Mouse (Mus musculus) neural tube, embryonic 12.5 days (tissue): ENCODE measurements around the gene Exosc9. TPM values are rescaled to one million over a fixed set of nuclear protein-coding genes. Genes with fewer than 3 reads are reported as not detected.

ENCODE experiments used
- ATAC-seq: fragments of 200-750 bp; cut with Nextera tagmentation; 2 replicates; pipeline ENCODE4 v1.8.0; 2017; ENCODE audit warnings: low read depth, mild to moderate bottlenecking, moderate TSS enrichment, moderate library complexity; ENCODE audit not compliant: low FRiP score
- H3K27ac ChIP-seq: fragments of 300-500 bp; sonication (generic); 2 replicates; pipeline ENCODE4 v1.5.1; 2016
- H3K27me3 ChIP-seq: fragments of 300-500 bp; sonication (generic); replicated peaks from 2 replicates; pipeline ENCODE4 v1.6.1; 2016; ENCODE audit warnings: mild to moderate bottlenecking
- H3K36me3 ChIP-seq: fragments of 300-500 bp; sonication (generic); 2 replicates; pipeline ENCODE4 v1.6.1; 2016; ENCODE audit warnings: mild to moderate bottlenecking
- H3K4me1 ChIP-seq: fragments of 300-500 bp; sonication (generic); 2 replicates; pipeline ENCODE4 v1.6.1; 2016
- H3K4me2 ChIP-seq: fragments of 300-500 bp; sonication (generic); replicated peaks from 2 replicates; pipeline ENCODE4 v1.6.1; 2016; ENCODE audit warnings: mild to moderate bottlenecking
- H3K4me3 ChIP-seq: fragments of 300-500 bp; sonication (generic); 2 replicates; pipeline ENCODE4 v1.5.1; 2016
- H3K9ac ChIP-seq: fragments of 300-500 bp; sonication (generic); 2 replicates; pipeline ENCODE4 v1.6.1; 2016; ENCODE audit warnings: mild to moderate bottlenecking
- H3K9me3 ChIP-seq: fragments of 300-500 bp; sonication (generic); 2 replicates; pipeline ENCODE4 v1.6.1; 2016; ENCODE audit warnings: mild to moderate bottlenecking
- WGBS: fragments of 180-500 bp; shearing (Covaris S2); methylation state at CpG from one replicate; pipeline ENCODE4 v1.1.7; 2016; 5-methylcytosine and 5-hydroxymethylcytosine counted together
- polyA plus RNA-seq: library from polyadenylated mRNA; unstranded; fragments of >200 nt; fragmentation: Nextera tagmentation; extraction: Ambion mirVana; gene quantifications from 2 replicates; pipeline ENCODE4 v1.2.1, GENCODE M21; 2016

Exosc9 gene
- polyA plus RNA-seq, 1 experiment from 2014 or later, result 86.6 TPM

GRCm38 (mm10) chr3:36531979-36532542 lies 20.3 kb upstream of the Exosc9 start:
- peak overlapping the region; percentile 57 for H3K4me2 ChIP-seq
- no peak overlapping the region for H3K27ac ChIP-seq
- 0 out of 2 replicates have a peak, but pooled peaks cover 4% of the 10 kb centered on the region for H3K27me3 ChIP-seq
- ATAC-seq, result no peak
- 0 out of 2 replicates have a peak overlapping the region, but pooled peaks have one; percentile 11 for H3K4me3 ChIP-seq
- H3K9ac ChIP-seq, result no peak overlapping the region
- WGBS, result 9% methylated on average over 18 of the region's 18 CpGs
- H3K4me1 ChIP-seq, result peaks cover 4% of the 10 kb centered on the region; the same call in 1 of the 2 replicates
- no peaks in the 10 kb centered on the region for H3K36me3 ChIP-seq
- H3K9me3 ChIP-seq, result no peaks in the 10 kb centered on the region

GRCm38 (mm10) chr3:36532738-36533137 lies 19.7 kb upstream of the Exosc9 start:
- peaks cover 4% of the 10 kb centered on the region; the same call in 1 of the 2 replicates for H3K4me1 ChIP-seq
- no peak overlapping the region for H3K4me2 ChIP-seq
- 47% methylated on average over 7 of the region's 7 CpGs for WGBS
- H3K27me3 ChIP-seq, result 0 out of 2 replicates have a peak, but pooled peaks cover 4% of the 10 kb centered on the region
- H3K9ac ChIP-seq, result no peak overlapping the region
- no peak for ATAC-seq
- no peak overlapping the region for H3K4me3 ChIP-seq
- no peak overlapping the region for H3K27ac ChIP-seq
- H3K9me3 ChIP-seq, result no peaks in the 10 kb centered on the region
- H3K36me3 ChIP-seq, result no peaks in the 10 kb centered on the region

- H3K9me3 ChIP-seq, result no peaks in the 10 kb centered on the region
- H3K27me3 ChIP-seq, result 0 out of 2 replicates have a peak, but pooled peaks cover 4% of the 10 kb centered on the region
- H3K36me3 ChIP-seq, result no peaks in the 10 kb centered on the region
- no peak overlapping the region for H3K4me3 ChIP-seq
- 6% methylated on average over 1 of the region's 1 CpGs for WGBS
- H3K4me1 ChIP-seq, result peaks cover 4% of the 10 kb centered on the region; the same call in 1 of the 2 replicates
- H3K27ac ChIP-seq, result no peak overlapping the region
- no peak overlapping the region for H3K9ac ChIP-seq
- ATAC-seq, result no peak
- H3K4me2 ChIP-seq, result no peak overlapping the region
Observed at GRCm38 (mm10) chr3:36533201-36533672, 19.2 kb upstream of the Exosc9 start.

- Histone ChIP-seq H3K27me3 (no peaks in the 10 kb centered on the region), H3K9ac (no peak overlapping the region), H3K27ac (no peak overlapping the region), H3K4me2 (no peak overlapping the region), H3K4me1 (peaks cover 4% of the 10 kb centered on the region; the same call in 1 of the 2 replicates), H3K9me3 (no peaks in the 10 kb centered on the region), H3K36me3 (no peaks in the 10 kb centered on the region), H3K4me3 (no peak overlapping the region)
- ATAC-seq, result no peak
- 97% methylated on average over 12 of the region's 12 CpGs for WGBS
Observed at GRCm38 (mm10) chr3:36536041-36536440, 16.4 kb upstream of the Exosc9 start.

GRCm38 (mm10) chr3:36537701-36538470 lies 14.5 kb upstream of the Exosc9 start:
- Histone ChIP-seq H3K27ac (no peak overlapping the region), H3K9ac (no peak overlapping the region), H3K9me3 (no peaks in the 10 kb centered on the region), H3K36me3 (no peaks in the 10 kb centered on the region), H3K4me3 (no peak overlapping the region), H3K27me3 (no peaks in the 10 kb centered on the region), H3K4me2 (no peak overlapping the region), H3K4me1 (no peaks in the 10 kb centered on the region)
- WGBS, result 85% methylated on average over 4 of the region's 4 CpGs
- ATAC-seq, result no peak

- 64% methylated on average over 2 of the region's 2 CpGs for WGBS
- Histone ChIP-seq H3K9ac (no peak overlapping the region), H3K4me1 (no peaks in the 10 kb centered on the region), H3K9me3 (no peaks in the 10 kb centered on the region), H3K36me3 (no peaks in the 10 kb centered on the region), H3K27me3 (no peaks in the 10 kb centered on the region), H3K4me3 (no peak overlapping the region), H3K27ac (no peak overlapping the region), H3K4me2 (no peak overlapping the region)
- no peak for ATAC-seq
Observed at GRCm38 (mm10) chr3:36540756-36541155, 11.7 kb upstream of the Exosc9 start.

GRCm38 (mm10) chr3:36541399-36541798 lies 11.0 kb upstream of the Exosc9 start:
- Histone ChIP-seq H3K27me3 (no peaks in the 10 kb centered on the region), H3K4me2 (no peak overlapping the region), H3K36me3 (no peaks in the 10 kb centered on the region), H3K27ac (no peak overlapping the region), H3K9me3 (no peaks in the 10 kb centered on the region), H3K4me3 (no peak overlapping the region), H3K4me1 (no peaks in the 10 kb centered on the region), H3K9ac (no peak overlapping the region)
- 92% methylated on average over 2 of the region's 2 CpGs for WGBS
- ATAC-seq, result no peak

GRCm38 (mm10) chr3:36544961-36545360 lies 7.4 kb upstream of the Exosc9 start:
- Histone ChIP-seq H3K27ac (no peak overlapping the region), H3K4me1 (no peaks in the 10 kb centered on the region), H3K4me3 (no peak overlapping the region), H3K36me3 (no peaks in the 10 kb centered on the region), H3K9ac (no peak overlapping the region), H3K4me2 (no peak overlapping the region), H3K9me3 (no peaks in the 10 kb centered on the region), H3K27me3 (no peaks in the 10 kb centered on the region)
- 79% methylated on average over 3 of the region's 3 CpGs for WGBS
- ATAC-seq, result no peak

- WGBS, result 8% methylated on average over 9 of the region's 9 CpGs
- peak overlapping the region; percentile 14; the same call in 1 of the 2 replicates for H3K9ac ChIP-seq
- peaks cover 7% of the 10 kb centered on the region for H3K4me1 ChIP-seq
- H3K4me3 ChIP-seq, result no peak overlapping the region; the same call in 1 of the 2 replicates
- ATAC-seq, result peak; percentile 54
- H3K27me3 ChIP-seq, result no peaks in the 10 kb centered on the region
- no peaks in the 10 kb centered on the region for H3K9me3 ChIP-seq
- H3K27ac ChIP-seq, result peak overlapping the region; percentile 2; the same call in 1 of the 2 replicates
- peaks cover 18% of the 10 kb centered on the region for H3K36me3 ChIP-seq
- H3K4me2 ChIP-seq, result peak overlapping the region; percentile 81
Observed at GRCm38 (mm10) chr3:36551343-36551742, 1.1 kb upstream of the Exosc9 start.

- WGBS, result 22% methylated on average over 12 of the region's 12 CpGs
Observed at GRCm38 (mm10) chr3:36551851-36552384, 488 bp upstream of the Exosc9 start.

GRCm38 (mm10) chr3:36557601-36558000 lies 5.2 kb downstream of the Exosc9 start:
- 97% methylated on average over 1 of the region's 1 CpGs for WGBS
- H3K9ac ChIP-seq, result no peak overlapping the region
- H3K27ac ChIP-seq, result no peak overlapping the region
- no peak for ATAC-seq
- no peaks in the 10 kb centered on the region for H3K27me3 ChIP-seq
- no peaks in the 10 kb centered on the region for H3K4me1 ChIP-seq
- H3K9me3 ChIP-seq, result no peaks in the 10 kb centered on the region
- no peak overlapping the region for H3K4me3 ChIP-seq
- no peak overlapping the region for H3K4me2 ChIP-seq
- H3K36me3 ChIP-seq, result peaks cover 63% of the 10 kb centered on the region

More at GRCm38 (mm10) chr3:36551851-36552384, 488 bp upstream of the Exosc9 start:
- Histone ChIP-seq H3K4me3 (peak overlapping the region; percentile 85), H3K9me3 (no peaks in the 10 kb centered on the region), H3K27ac (peak overlapping the region; percentile 75; the same call in 1 of the 2 replicates), H3K4me2 (peak overlapping the region; percentile 81), H3K9ac (peak overlapping the region; percentile 70), H3K27me3 (no peaks in the 10 kb centered on the region), H3K36me3 (peaks cover 22% of the 10 kb centered on the region), H3K4me1 (peaks cover 7% of the 10 kb centered on the region)
- peak; percentile 67 for ATAC-seq

- no peak overlapping the region for H3K9ac ChIP-seq
- no peaks in the 10 kb centered on the region for H3K4me1 ChIP-seq
- no peaks in the 10 kb centered on the region for H3K27me3 ChIP-seq
- peaks cover 80% of the 10 kb centered on the region for H3K36me3 ChIP-seq
- no peak overlapping the region for H3K4me2 ChIP-seq
- no peaks in the 10 kb centered on the region for H3K9me3 ChIP-seq
- 90% methylated on average over 4 of the region's 4 CpGs for WGBS
- no peak overlapping the region for H3K4me3 ChIP-seq
- no peak overlapping the region for H3K27ac ChIP-seq
- no peak for ATAC-seq
Observed at GRCm38 (mm10) chr3:36559606-36560005, 7.2 kb downstream of the Exosc9 start.
